Mouse (Mus musculus): Measurements from ENCODE around the gene Ppie. TPM values are rescaled to one million over a fixed set of nuclear protein-coding genes. Genes with fewer than 3 reads are reported as not detected.
"Not testable (repeated sequence)": the region's sequence is repeated elsewhere in the genome, so short reads cannot be mapped to it uniquely, and the experiment has no call there.

The Ppie gene
- total RNA-seq, 2 experiments from 2014 or later, result 33.5 to 35.2 TPM

DNA sequence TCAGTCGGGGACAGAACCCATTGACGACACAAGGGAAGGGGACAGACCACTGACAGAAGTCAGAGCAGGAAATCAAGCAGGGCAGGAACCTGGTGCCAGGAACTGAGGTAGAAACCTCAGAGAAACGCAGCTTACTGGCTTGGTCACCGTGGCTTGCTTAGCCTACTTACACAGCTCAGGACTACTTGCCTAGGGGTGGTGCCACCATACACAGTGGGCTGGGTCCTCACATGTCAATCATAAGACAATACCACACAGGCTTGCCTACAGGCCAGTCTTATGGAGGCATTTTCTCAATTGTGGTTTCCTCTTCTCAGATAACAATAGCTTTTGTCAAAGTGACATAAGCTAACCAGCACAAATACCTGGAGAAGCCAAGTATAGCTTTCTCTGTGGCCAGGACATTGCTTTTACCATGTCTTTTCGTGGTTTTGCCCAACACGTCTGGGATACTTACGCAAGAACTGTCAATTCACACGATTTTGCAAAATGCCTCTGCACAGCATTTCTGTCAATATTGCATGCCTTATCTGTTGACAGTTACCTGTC, 27.5 kb downstream of the Ppie start:
- DNase-seq, result no peak

GRCm38 (mm10) chr4:123111275-123111983, 28.3 kb downstream of the Ppie start:
- DNase-seq, result not testable (repeated sequence)

DNA sequence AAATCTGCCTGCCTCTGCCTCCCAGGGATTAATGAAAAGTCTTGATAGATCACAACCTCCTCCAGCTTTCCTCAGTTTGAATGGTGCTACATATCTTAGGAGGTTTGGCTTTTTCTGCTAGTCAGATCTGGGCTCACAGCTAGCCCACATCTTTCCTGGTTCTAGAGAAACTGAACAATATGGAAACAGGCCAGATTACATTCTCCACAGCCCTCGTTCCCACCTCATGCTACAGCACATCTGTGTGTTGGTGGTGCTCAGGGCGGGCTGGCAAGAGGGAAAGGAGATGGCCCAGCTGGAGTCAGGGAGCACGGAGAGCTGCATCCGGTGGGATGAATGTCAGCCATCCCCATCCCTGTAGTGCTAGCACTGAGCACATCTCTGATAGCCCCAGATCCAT, 29.0 kb downstream of the Ppie start:
- DNase-seq, result no peak

- DNase-seq, result no peak
Measured at GRCm38 (mm10) chr4:123108056-123108455, 31.7 kb downstream of the Ppie start.

DNA sequence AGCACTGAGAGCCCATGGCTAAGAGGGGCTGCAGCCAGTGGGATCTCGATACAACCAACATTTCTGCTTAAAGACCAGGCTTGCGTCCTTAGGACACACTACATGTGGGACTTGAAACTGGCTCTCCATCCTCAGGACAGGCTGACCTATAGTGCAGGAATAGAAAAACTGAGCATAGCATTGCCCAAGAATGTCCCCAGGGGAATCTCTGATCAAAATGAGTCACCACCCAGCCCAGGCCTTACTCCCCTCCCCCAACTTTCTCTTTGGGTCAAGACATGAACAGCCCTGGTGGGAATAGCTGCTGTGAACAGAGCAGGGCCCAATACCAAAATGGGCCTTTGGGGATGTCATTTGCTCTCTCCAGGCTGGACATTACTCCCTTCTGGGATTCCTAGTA, 32.9 kb downstream of the Ppie start:
- no peak for DNase-seq

DNA sequence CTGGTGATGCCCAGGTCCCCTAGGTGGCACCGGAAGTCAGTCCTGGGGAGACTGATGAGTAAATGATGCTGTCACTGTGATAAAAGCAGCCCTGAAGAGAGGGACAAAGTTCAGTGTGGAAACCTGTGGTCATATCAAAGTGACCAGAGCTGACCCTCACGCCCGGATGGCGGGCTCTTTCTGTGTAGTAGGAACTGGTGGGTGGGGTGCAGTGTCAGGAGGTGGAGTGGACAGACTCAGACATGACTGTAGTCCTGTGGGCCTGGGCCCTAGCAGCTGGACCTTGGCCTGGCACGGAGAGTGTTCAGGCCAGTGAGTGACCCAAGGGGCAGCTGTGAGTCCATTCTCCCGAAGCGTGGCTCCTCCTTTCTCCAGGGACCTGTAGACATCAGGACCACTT, 33.8 kb downstream of the Ppie start:
- DNase-seq, result not testable (repeated sequence)

- no peak for DNase-seq
Measured at GRCm38 (mm10) chr4:123105451-123105790, 34.3 kb downstream of the Ppie start.

GRCm38 (mm10) chr4:123104651-123105450, 34.9 kb downstream of the Ppie start, which contains the start of gene Bmp8b:
Gene Bmp8b, plus strand, starts transcription at chr4:123105165.
- DNase-seq, result peak; percentile 21

DNA sequence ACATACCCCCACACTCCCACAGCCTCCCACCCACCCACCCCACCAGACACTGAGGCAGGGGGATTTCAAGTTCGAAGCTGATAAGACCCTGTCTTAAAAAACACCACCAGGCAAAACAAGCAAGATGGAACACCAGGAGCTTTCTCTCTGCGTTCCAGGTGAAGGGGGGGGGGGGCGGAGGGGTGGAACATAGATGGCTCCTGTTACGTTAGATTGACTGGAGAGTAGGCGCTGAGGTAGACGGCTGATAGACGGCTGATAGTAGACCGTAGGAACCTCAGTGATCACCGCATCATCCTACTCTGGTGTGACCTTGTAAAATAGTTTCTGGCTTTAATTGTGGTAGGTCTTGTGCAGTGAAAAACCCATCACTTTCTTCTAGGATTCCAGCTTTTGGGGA, 45.9 kb downstream of the Ppie start:
- DNase-seq, result no peak

DNA sequence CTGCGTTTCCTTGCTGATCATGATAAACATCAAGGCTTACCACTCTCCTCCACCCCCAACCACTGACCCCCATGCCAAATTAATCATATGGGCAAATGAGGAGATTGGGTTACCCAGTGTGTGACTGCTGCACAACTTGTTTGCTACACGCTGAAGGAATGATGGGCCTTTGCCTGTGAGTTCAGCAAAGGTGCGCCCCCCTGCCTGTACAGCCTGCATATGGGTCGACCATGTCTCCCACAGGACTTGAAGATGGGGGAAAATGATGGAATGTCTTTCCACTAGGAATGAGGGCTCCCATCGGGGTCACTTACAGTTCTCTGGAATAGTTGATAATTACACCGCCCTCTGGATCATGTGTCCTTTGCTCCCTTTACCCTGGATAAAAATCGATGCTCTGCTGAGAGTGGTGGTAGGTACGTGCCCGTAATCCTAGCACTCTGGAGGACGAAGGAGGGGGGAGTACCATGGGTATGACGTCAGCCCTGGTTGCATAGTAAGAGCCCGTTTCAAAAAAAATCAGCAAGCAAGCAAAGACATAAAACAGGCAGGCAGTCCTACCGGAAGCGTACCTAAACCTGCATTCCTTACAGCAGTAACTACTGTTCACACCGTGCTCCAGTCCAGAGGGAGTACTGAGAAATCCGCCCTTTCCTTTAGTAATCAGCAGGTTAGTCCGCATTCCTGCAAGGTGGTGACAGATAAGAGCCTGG, 46.5 kb downstream of the Ppie start:
- DNase-seq, result no peak

GRCm38 (mm10) chr4:123092621-123093020, 47.1 kb downstream of the Ppie start:
- no peak for DNase-seq

- DNase-seq, result no peak
Measured at GRCm38 (mm10) chr4:123086381-123086780, 53.4 kb downstream of the Ppie start.

DNA sequence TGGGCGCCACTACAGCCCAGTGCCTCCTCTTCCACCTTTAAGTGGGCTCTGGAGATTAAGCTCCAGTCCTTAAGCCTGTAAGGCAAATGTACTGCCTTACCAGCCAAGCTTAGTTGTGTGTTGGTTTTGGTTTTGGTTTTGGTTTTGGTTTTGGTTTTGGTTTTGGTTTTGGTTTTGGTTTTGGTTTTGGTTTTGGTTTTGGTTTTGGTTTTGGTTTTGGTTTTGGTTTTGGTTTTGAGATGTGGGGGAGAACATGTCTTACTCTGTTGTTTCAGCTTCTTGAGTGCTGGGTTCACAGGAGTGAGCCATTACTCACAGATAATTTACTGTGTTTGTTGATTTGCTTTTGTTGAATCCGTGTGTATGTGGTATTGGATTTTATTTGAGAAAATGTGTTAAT, 54.5 kb downstream of the Ppie start:
- no peak for DNase-seq

DNA sequence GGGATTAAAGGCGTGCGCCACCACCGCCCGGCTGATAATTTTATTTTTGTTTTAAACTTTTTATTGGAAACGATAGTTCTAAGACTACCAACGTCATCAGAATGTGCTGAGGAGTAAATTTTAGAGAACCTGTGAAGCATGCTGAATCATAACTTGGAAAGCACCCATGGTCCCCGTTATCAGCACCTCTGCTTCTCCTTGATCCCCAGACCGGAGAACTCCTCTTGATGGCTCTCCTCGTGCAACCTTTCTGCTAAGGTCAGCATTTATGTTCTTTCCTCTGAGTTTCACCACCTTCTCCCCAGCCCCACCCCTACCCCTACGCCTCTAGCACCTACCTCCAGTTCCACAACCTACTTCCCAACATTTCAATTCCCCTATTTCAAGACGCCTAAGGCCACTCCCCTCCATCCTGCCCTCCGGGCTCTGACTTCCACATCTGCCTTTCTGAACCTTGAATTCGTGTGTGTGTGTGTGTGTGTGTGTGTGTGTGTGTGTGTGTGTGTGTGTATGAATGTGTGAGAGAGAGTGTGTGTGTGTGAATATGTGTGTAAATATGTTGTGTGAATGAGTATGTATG, 56.3 kb downstream of the Ppie start:
- DNase-seq, result no peak

- peak; percentile 66 for DNase-seq
Measured at GRCm38 (mm10) chr4:123082283-123083163, 57.2 kb downstream of the Ppie start.

GRCm38 (mm10) chr4:123080791-123081190, 59.0 kb downstream of the Ppie start:
- DNase-seq, result no peak

DNA sequence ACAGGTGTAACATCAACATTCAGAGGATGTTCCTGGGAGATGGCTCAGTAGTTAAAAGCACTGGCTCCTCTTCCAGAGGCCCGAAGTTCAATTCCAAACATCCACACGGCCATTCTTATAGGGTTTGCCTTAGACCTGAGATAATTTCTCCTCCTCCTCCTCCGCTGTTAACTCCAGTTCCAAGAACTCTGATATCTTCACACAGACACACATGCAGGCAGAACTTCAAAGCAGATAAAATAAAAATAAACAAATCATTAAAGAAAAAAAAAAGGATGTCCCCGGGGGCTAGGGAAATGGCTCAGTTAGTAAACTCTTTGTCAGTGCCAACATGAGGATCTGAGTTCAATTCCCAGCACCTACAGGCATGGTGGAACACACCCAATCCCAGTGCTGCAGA, 61.5 kb downstream of the Ppie start:
- DNase-seq, result no peak

Measured in heart, postnatal 4 days (tissue).